Mouse (Mus musculus) Patski (cell line): ENCODE results near the gene Cgref1. TPM values are rescaled to one million over a fixed set of nuclear protein-coding genes. Genes with fewer than 3 reads are reported as not detected.

Experiments
- ATAC-seq: fragments of 100-300 bp; one replicate; pipeline ENCODE4 v1.8.0; 2021
- CTCF ChIA-PET: fragments of 350-600 bp; sonication (Branson Sonifier 250); formaldehyde crosslinking; loops from one replicate; lab custom pipeline; 2022; ENCODE audit warnings: inconsistent platforms; lab: Charles Lee
- POLR2A ChIA-PET: fragments of 350-600 bp; sonication (Branson Sonifier 250); formaldehyde crosslinking; loops from one replicate; lab custom pipeline; 2022; ENCODE audit warnings: antibody characterized with exemption, inconsistent platforms; lab: Charles Lee
- DNase-seq: peaks from one replicate; pipeline ENCODE4 v3.0.0-alpha.2; 2011; ENCODE audit warnings: low read depth, low spot score
- H3K27me3 ChIP-seq: fragments of 371-371 bp; one replicate; pipeline ENCODE4 v1.5.1; 2021
- CTCF ChIP-seq: fragments of 100-300 bp; IDR thresholded peaks from one replicate; pipeline ENCODE4 v1.5.1; 2021
- in situ Hi-C: fragments of 300-500 bp; cut with MboI; formaldehyde crosslinking; loops from 3 replicates; pipeline ENCODE4 v1.11.1; 2018; ENCODE audit warnings: low pct_unique_long_range_greater_than_20kb, mixed read lengths
- polyA plus RNA-seq: library from polyadenylated mRNA; unstranded; gene quantifications from one replicate; pipeline ENCODE4 v1.2.3, GENCODE M21; 2021

The Cgref1 gene
- polyA plus RNA-seq, 1 experiment from 2014 or later: 0.23 TPM

GRCm38 (mm10) chr5:30919831-30920614 lies 25.4 kb downstream of the Cgref1 start:
- CTCF ChIA-PET: interaction anchor here (1.1 to 1.8 kb wide), 2 partner anchors 10 to 36 kb away, joined by 3 to 10 read pairs; no protein-coding TSS in a partner anchor
- in situ Hi-C loops: loop anchor here (5.0 to 10.0 kb wide), 2 partner anchors 108 to 205 kb away; partner anchors contain the start of genes Dpysl5 and Mapre3
- ATAC-seq (no peak), DNase-seq (no peak)
- no peaks in the 10 kb centered on the region for H3K27me3 ChIP-seq
- no peak for TF ChIP-seq CTCF
- POLR2A ChIA-PET: interaction anchor here (1.1 kb wide), 1 partner anchor 11 kb away, joined by 3 read pairs; no protein-coding TSS in a partner anchor

GRCm38 (mm10) chr5:30918691-30919090 lies 26.7 kb downstream of the Cgref1 start:
- H3K27me3 ChIP-seq: no peaks in the 10 kb centered on the region
- ChIA-PET CTCF (interaction anchor here (1.2 to 2.8 kb wide), 3 partner anchors 10 to 86 kb away, joined by 4 to 14 read pairs (median 4); no protein-coding TSS in a partner anchor), POLR2A (interaction anchor here (0.6 to 1.0 kb wide), 2 partner anchors 35 to 538 kb away, joined by 3 read pairs; no protein-coding TSS in a partner anchor)
- no peak for ATAC-seq
- DNase-seq: no peak
- TF ChIP-seq CTCF: no peak
- in situ Hi-C loops: loop anchor here (5.0 to 10.0 kb wide), 2 partner anchors 106 to 204 kb away; partner anchors contain the start of genes Dpysl5 and Mapre3

DNA sequence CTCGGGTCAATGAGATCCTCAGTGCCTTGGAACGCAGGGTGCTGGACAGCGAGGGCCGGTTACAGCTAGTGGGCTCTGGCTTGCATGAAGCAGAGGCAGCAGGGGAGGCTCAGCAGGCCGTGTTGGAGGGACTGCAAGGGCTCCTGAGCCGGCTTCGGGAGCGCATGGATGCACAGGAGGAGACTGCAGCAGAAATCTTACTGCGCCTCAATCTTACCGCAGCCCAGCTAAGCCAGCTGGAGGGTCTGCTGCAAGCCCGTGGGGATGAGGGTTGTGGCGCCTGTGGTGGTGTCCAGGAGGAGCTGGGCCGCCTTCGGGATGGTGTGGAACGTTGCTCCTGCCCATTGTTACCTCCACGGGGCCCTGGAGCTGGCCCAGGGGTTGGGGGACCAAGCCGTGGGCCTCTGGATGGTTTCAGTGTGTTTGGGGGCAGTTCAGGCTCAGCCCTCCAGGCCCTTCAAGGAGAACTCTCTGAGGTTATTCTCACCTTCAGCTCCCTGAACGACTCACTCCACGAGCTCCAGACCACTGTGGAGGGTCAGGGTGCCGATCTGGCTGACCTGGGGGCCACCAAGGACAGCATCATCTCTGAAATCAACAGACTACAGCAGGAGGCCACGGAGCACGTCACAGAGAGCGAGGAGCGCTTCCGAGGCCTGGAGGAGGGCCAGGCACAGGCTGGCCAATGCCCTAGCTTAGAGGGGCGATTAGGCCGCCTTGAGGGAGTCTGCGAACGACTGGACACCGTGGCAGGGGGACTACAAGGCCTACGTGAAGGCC lies 27.3 kb downstream of the Cgref1 start:
- ATAC-seq (no peak), DNase-seq (no peak)
- in situ Hi-C loops: loop anchor here (5.0 to 10.0 kb wide), 2 partner anchors 106 to 203 kb away; partner anchors contain the start of genes Dpysl5 and Mapre3
- CTCF ChIA-PET: interaction anchor here (1.2 to 5.0 kb wide), 6 partner anchors 9 to 112 kb away, joined by 3 to 24 read pairs (median 5); no protein-coding TSS in a partner anchor
- no peak for TF ChIP-seq CTCF
- POLR2A ChIA-PET: interaction anchor here (1.0 to 1.4 kb wide), 2 partner anchors 30 to 35 kb away, joined by 3 to 4 read pairs; no protein-coding TSS in a partner anchor
- no peaks in the 10 kb centered on the region for H3K27me3 ChIP-seq

DNA sequence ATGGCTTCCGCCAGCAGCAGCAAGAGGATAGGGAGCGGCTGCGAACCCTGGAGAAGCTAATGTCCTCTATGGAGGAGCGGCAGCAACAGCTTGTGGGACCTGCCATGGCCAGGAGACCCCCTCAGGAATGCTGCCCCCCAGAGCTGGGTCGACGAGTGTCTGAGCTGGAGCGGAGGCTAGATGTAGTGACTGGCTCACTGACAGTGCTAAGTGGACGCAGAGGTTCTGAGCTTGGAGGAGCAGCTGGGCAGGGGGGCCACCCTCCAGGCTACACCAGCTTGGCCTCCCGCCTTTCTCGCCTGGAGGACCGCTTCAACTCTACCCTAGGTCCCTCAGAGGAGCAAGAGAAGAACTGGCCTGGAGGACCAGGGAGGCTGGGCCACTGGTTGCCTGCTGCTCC lies 28.0 kb downstream of the Cgref1 start:
- H3K27me3 ChIP-seq: no peaks in the 10 kb centered on the region
- ChIA-PET CTCF (interaction anchor here (0.9 to 5.0 kb wide), 7 partner anchors 12 to 111 kb away, joined by 3 to 24 read pairs (median 6); partner anchors contain the start of gene Agbl5), POLR2A (interaction anchor here (1.0 to 1.4 kb wide), 2 partner anchors 30 to 36 kb away, joined by 3 to 4 read pairs; no protein-coding TSS in a partner anchor)
- in situ Hi-C loops: loop anchor here (5.0 to 10.0 kb wide), 2 partner anchors 105 to 203 kb away; partner anchors contain the start of genes Dpysl5 and Mapre3
- no peak for DNase-seq
- TF ChIP-seq CTCF: no peak
- ATAC-seq: no peak

- no peak for TF ChIP-seq CTCF
- CTCF ChIA-PET: interaction anchor here (0.9 to 5.0 kb wide), 8 partner anchors 13 to 123 kb away, joined by 3 to 24 read pairs (median 4); partner anchors contain the start of gene Agbl5
- H3K27me3 ChIP-seq: no peaks in the 10 kb centered on the region
- in situ Hi-C loops: loop anchor here (5.0 to 10.0 kb wide), 2 partner anchors 105 to 202 kb away; partner anchors contain the start of genes Dpysl5 and Mapre3
- POLR2A ChIA-PET: interaction anchor here (0.7 to 1.5 kb wide), 3 partner anchors 29 to 63 kb away, joined by 3 to 6 read pairs (median 4); no protein-coding TSS in a partner anchor
- ATAC-seq (no peak), DNase-seq (no peak)
These were observed 28.6 kb downstream of the Cgref1 start for GRCm38 (mm10) chr5:30916841-30917240.

- ATAC-seq: peak; percentile 84
- ChIA-PET POLR2A (interaction anchor here (1.5 to 2.0 kb wide), 2 partner anchors 28 to 62 kb away, joined by 3 to 5 read pairs; no protein-coding TSS in a partner anchor), CTCF (interaction anchor here (0.7 to 5.0 kb wide), 8 partner anchors 11 to 122 kb away, joined by 3 to 24 read pairs (median 6); partner anchors contain the start of gene Agbl5)
- peak; percentile 94 for DNase-seq
- in situ Hi-C loops: loop anchor here (5.0 to 10.0 kb wide), 2 partner anchors 104 to 201 kb away; partner anchors contain the start of genes Dpysl5 and Mapre3
- H3K27me3 ChIP-seq: no peaks in the 10 kb centered on the region
- TF ChIP-seq CTCF: no peak
These were observed 29.4 kb downstream of the Cgref1 start for GRCm38 (mm10) chr5:30915974-30916433.

- in situ Hi-C loops: loop anchor here (5.0 to 10.0 kb wide), 2 partner anchors 103 to 201 kb away; partner anchors contain the start of genes Dpysl5 and Mapre3
- POLR2A ChIA-PET: interaction anchor here (0.7 to 2.0 kb wide), 3 partner anchors 13 to 61 kb away, joined by 3 to 5 read pairs (median 3); no protein-coding TSS in a partner anchor
- no peaks in the 10 kb centered on the region for H3K27me3 ChIP-seq
- ATAC-seq: no peak
- DNase-seq: no peak
- no peak for TF ChIP-seq CTCF
- CTCF ChIA-PET: interaction anchor here (0.6 to 5.0 kb wide), 9 partner anchors 11 to 121 kb away, joined by 3 to 24 read pairs (median 4); partner anchors contain the start of gene Agbl5
These were observed 29.9 kb downstream of the Cgref1 start for GRCm38 (mm10) chr5:30915456-30915855.

DNA sequence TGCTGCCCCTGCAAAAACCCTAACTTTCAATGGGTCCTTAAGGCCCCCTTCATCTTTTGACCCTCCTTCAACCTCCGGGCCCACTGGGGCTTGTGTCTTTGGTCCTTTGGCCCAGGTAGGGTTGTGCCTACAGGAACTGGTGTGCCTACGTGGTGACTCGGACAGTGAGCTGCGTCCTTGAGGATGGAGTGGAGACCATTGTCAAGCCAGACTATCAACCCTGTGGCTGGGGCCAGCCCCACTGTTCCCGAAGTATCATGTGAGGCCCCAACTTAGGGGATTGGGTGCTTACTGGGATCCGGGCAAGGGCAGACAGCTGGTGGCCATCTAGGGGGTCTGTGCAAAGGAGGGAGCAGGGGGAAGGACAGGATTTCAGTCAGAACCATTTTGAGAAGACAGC lies 30.5 kb downstream of the Cgref1 start:
- in situ Hi-C loops: loop anchor here (5.0 to 10.0 kb wide), 2 partner anchors 103 to 200 kb away; partner anchors contain the start of genes Dpysl5 and Mapre3
- ATAC-seq (no peak), DNase-seq (no peak)
- TF ChIP-seq CTCF: no peak
- POLR2A ChIA-PET: interaction anchor here (0.7 to 2.0 kb wide), 2 partner anchors 12 to 27 kb away, joined by 3 to 5 read pairs; no protein-coding TSS in a partner anchor
- no peaks in the 10 kb centered on the region for H3K27me3 ChIP-seq
- CTCF ChIA-PET: interaction anchor here (0.6 to 5.0 kb wide), 7 partner anchors 21 to 119 kb away, joined by 3 to 24 read pairs (median 4); partner anchors contain the start of gene Agbl5
